Comparison of ENCODE assay signal across 12 mouse cellular contexts in the genomic region with DNA sequence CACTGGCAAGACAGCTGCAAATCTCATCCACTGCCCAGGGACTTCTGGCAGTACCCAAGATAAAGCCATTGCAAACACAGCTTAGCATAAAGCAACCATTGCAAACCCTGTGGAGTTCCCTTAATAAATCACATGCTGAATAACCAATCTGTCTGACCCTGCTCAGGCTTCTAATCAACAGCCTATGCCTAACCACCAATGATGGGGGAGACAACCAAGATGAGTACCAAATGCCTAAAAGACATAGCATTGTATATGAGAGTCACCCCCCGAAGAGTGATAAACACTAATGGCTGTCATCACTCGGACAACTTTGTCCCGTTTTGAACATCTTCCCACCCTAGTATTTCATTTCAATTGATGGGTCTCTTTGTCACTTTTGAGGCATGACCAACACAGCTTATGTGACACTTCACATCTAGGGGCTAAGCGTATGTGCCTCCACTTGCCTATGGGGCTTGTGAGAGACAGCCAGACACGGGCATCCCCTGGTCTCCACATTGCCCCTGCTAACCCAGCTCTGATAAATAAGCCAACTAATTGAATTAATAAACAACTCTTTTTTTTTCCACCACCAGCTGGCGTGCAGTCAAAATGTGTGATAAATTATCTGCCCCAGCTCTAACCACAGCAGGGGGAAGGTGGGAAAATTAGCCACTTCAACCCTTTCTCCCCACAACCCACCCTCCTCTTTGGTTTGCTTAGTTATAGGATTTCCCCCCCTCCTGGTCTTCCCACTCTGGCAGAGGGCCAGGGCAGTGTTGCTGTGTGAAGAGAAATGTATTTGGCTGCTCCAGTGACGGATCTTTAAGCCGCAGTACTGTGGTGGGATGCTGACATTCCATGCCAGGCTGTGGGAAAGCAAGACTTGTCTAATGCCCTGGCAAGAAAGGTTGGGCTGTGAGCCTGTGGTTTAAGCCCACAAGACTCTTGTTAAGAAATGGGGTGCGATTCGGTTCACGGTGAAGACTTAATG.
DNase-seq lines count a peak whose midpoint lies in the region; ATAC-seq and TF ChIP-seq lines count a peak whose summit lies in the region.
"Had no signal": no experiment of that assay in that cellular context is flagged by ENCODE, and none has a peak within 500 bp of the region (broad histone marks: within the 10 kb centered on the region; RNA-seq: fewer than 3 reads in every experiment).

No protein-coding gene starts in this region.

- H3K27ac ChIP-seq in lung, embryonic 15.5 days, result 0 out of 2 replicates have a peak overlapping the region, but pooled peaks have one; percentile 21
- H3K27ac ChIP-seq in embryonic facial prominence, embryonic 12.5 days, result 0 out of 2 replicates have a peak overlapping the region, but pooled peaks have one; percentile 14
- peak overlapping the region; percentile 35 for H3K27ac ChIP-seq in forebrain, embryonic 15.5 days (replicated peaks)

- no peak overlapping the region for H3K9ac ChIP-seq in lung, embryonic 15.5 days
- no peak overlapping the region for H3K9ac ChIP-seq in embryonic facial prominence, embryonic 12.5 days
- H3K9ac ChIP-seq in forebrain, embryonic 15.5 days (replicated peaks), result no peak overlapping the region
- H3K9ac ChIP-seq: heart, embryonic 12.5 days had no signal

- no peaks in the 10 kb centered on the region for H3K36me3 ChIP-seq in lung, embryonic 15.5 days
- no peaks in the 10 kb centered on the region for H3K36me3 ChIP-seq in embryonic facial prominence, embryonic 12.5 days
- no peaks in the 10 kb centered on the region for H3K36me3 ChIP-seq in forebrain, embryonic 15.5 days

- H3K4me3 ChIP-seq in lung, embryonic 15.5 days, result no peak overlapping the region
- H3K4me3 ChIP-seq in lung, adult 2 months (replicated peaks; ENCODE audit: extremely low read depth, low read depth, low read length), result no peak overlapping the region
- H3K4me3 ChIP-seq in embryonic facial prominence, embryonic 12.5 days, result no peak overlapping the region
- no peak overlapping the region for H3K4me3 ChIP-seq in forebrain, embryonic 15.5 days
- H3K4me3 ChIP-seq: heart, embryonic 12.5 days had no signal

- no peak for DNase-seq in lung, adult 2 months
- peak; percentile 28 for DNase-seq in lung, postnatal 14 days
- DNase-seq in yolk sac, embryonic 10.5 days (ENCODE audit: low spot score), result no peak
- no peak for DNase-seq in urinary bladder, adult 18-20 months (ENCODE audit: low spot score in 2 of 2)
- DNase-seq: cerebellum, adult 18-20 months; kidney, postnatal 25 days; liver; right cerebral cortex, postnatal 25 days had no signal

- ATAC-seq in lung, embryonic 15.5 days (ENCODE audit: borderline replicate concordance, extremely low read depth, low FRiP score, low TSS enrichment), result peak; percentile 51; the same call in 1 of the 2 replicates
- 0 out of 2 replicates have a peak, but pooled peaks have one; percentile 64 for ATAC-seq in embryonic facial prominence, embryonic 12.5 days (ENCODE audit: insufficient number of reproducible peaks, insufficient read depth, low FRiP score, low TSS enrichment)
- peak; percentile 71 for ATAC-seq in forebrain, embryonic 15.5 days (replicated peaks)

- no peak for TF ChIP-seq POLR2A in lung, adult 2 months (IDR thresholded peaks at IDR 0.05; ENCODE audit: borderline replicate concordance, extremely low read depth, low read depth, low read length)

- peaks cover 36% of the 10 kb centered on the region for H3K4me1 ChIP-seq in lung, embryonic 15.5 days
- H3K4me1 ChIP-seq in lung, adult 2 months (ENCODE audit: control insufficient read depth, insufficient read depth, low read length), result no peaks in the 10 kb centered on the region
- H3K4me1 ChIP-seq in embryonic facial prominence, embryonic 12.5 days, result peaks cover 16% of the 10 kb centered on the region
- peaks cover 12% of the 10 kb centered on the region for H3K4me1 ChIP-seq in forebrain, embryonic 15.5 days

- H3K9me3 ChIP-seq in lung, embryonic 15.5 days, result no peaks in the 10 kb centered on the region
- no peaks in the 10 kb centered on the region for H3K9me3 ChIP-seq in embryonic facial prominence, embryonic 12.5 days
- H3K9me3 ChIP-seq in forebrain, embryonic 15.5 days, result no peaks in the 10 kb centered on the region
- H3K9me3 ChIP-seq: heart, embryonic 12.5 days had no signal

- WGBS in lung, embryonic 15.5 days, result 36% methylated on average over 11 of the region's 11 CpGs
- WGBS in lung, adult 2 months, result 65% methylated on average over 11 of the region's 11 CpGs
- 66% methylated on average over 11 of the region's 11 CpGs for WGBS in embryonic facial prominence, embryonic 12.5 days
- WGBS in forebrain, embryonic 15.5 days, result 33% methylated on average over 11 of the region's 11 CpGs

- no peak for TF ChIP-seq CTCF in lung, adult 2 months (IDR thresholded peaks at IDR 0.05; ENCODE audit: insufficient read depth, low read length)

- no peaks in the 10 kb centered on the region for H3K27me3 ChIP-seq in lung, embryonic 15.5 days
- H3K27me3 ChIP-seq in embryonic facial prominence, embryonic 12.5 days, result no peaks in the 10 kb centered on the region
- H3K27me3 ChIP-seq in forebrain, embryonic 15.5 days, result no peaks in the 10 kb centered on the region
- H3K27me3 ChIP-seq: heart, embryonic 12.5 days had no signal

- no peak overlapping the region for H3K4me2 ChIP-seq in lung, embryonic 15.5 days
- H3K4me2 ChIP-seq in embryonic facial prominence, embryonic 12.5 days (replicated peaks), result no peak overlapping the region
- no peak overlapping the region for H3K4me2 ChIP-seq in forebrain, embryonic 15.5 days (replicated peaks)
- H3K4me2 ChIP-seq: heart, embryonic 12.5 days had no signal
